ENCODE assay signal across 29 mouse cellular contexts in genomic region chr8:70157240-70157800, GRCm38 (mm10). TPM values are rescaled to one million over a fixed set of nuclear protein-coding genes. Genes with fewer than 3 reads are reported as not detected.
"Had no signal": no experiment of that assay in that cellular context is flagged by ENCODE, and none has a peak within 500 bp of the region (broad histone marks: within the 10 kb centered on the region; RNA-seq: fewer than 3 reads in every experiment).

No protein-coding gene starts in this region.

- H3K9ac ChIP-seq: limb, embryonic 12.5 days; limb, embryonic 15.5 days; liver, embryonic 12.5 days; liver, embryonic 14.5 days had no signal

- H3K36me3 ChIP-seq: heart, embryonic 10.5 days; heart, embryonic 13.5 days; heart, embryonic 15.5 days; hindbrain, embryonic 13.5 days; hindbrain, embryonic 15.5 days; kidney, embryonic 15.5 days; limb, embryonic 12.5 days; limb, embryonic 15.5 days; liver, embryonic 12.5 days had no signal

- DNase-seq: gastrocnemius, adult 2 months; gastrocnemius, postnatal 10 days; gastrocnemius, postnatal 25 days; heart, adult 18-20 months; heart, postnatal 14 days; heart, postnatal 36 days; kidney, adult 11 months; kidney, adult 2 months; kidney, adult 9 months; kidney, postnatal 14 days; kidney, postnatal 36 days; layer of hippocampus, adult 9-11 months; layer of hippocampus, postnatal 36 days; left cerebral cortex, postnatal 4 days had no signal

- H3K9me3 ChIP-seq: heart, embryonic 10.5 days; heart, embryonic 13.5 days; heart, embryonic 15.5 days; hindbrain, embryonic 13.5 days; hindbrain, embryonic 15.5 days; kidney, embryonic 15.5 days; limb, embryonic 12.5 days; limb, embryonic 15.5 days; liver, embryonic 12.5 days had no signal

- H3K27ac ChIP-seq: gastrocnemius, adult 2 months; heart, embryonic 13.5 days; heart, embryonic 15.5 days; hindbrain, embryonic 13.5 days; hindbrain, postnatal 0 days; kidney, embryonic 15.5 days; kidney, postnatal 0 days; limb, embryonic 12.5 days; limb, embryonic 15.5 days; liver, embryonic 12.5 days; liver, embryonic 14.5 days had no signal

- H3K27me3 ChIP-seq: limb, embryonic 15.5 days had no signal

RNA-seq across cellular contexts. Expression of gene Mef2b, which starts 17.8 kb away (rescaled TPM):
- total RNA-seq: hematopoietic stem cell, adult 5-6 weeks; left cerebral cortex, adult 18-20 months had no signal
- polyA plus RNA-seq: liver, adult 2 months had no signal
